Mouse (Mus musculus): ENCODE results near the gene Fam131c. TPM values are rescaled to one million over a fixed set of nuclear protein-coding genes. Genes with fewer than 3 reads are reported as not detected.

The Fam131c gene
- polyA plus RNA-seq, 1 experiment from 2014 or later: 2.4 TPM

DNA sequence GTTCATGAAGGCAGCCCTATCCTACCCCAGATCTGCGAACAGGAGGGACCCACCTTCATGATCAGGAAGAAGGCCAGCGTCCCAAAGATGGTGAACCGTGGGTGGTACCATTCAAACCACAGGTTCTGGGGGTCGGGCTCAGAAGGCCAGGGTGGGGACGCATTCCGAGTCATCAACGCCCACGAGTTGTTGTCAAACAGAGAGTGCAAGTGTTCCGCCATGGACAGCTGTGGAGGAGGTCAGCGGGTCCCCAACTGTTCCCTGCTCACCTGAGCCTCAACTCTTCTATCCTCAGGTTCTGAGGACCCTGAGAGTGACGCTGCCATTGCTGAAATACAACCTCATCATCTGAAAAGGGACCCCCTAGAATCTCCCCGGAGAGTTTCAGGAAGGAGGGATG is 23.3 kb downstream of the Fam131c start:
- no peak overlapping the region for H3K9ac ChIP-seq
- no peak overlapping the region for H3K4me2 ChIP-seq
- no peaks in the 10 kb centered on the region for H3K27me3 ChIP-seq
- 70% methylated on average over 12 of the region's 12 CpGs for WGBS
- H3K4me1 ChIP-seq: peaks cover 11% of the 10 kb centered on the region
- no peaks in the 10 kb centered on the region for H3K9me3 ChIP-seq (replicated peaks)
- ATAC-seq (replicated peaks; ENCODE audit: low FRiP score): no peak
- no peak overlapping the region for H3K27ac ChIP-seq
- no peaks in the 10 kb centered on the region for H3K36me3 ChIP-seq
- no peak overlapping the region for H3K4me3 ChIP-seq (replicated peaks)

DNA sequence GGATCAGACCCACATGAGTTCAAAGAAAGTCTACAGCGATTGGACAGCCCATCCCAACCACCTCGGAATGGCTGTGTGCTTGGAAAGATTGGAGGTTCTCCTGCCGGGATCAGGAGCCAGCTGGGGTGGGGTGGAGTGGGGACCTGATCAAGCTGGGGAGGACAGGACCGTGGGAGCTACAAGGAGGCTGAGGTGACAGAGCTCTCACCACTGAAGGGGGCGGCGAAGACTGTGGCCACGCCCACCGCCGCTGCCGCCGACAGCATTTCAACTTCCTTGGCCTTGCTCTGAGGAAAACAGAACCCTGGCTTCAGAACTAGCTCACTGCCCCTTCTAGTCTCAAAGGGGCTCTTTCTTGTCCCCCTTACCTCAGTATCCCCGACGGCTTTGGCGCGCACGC is 26.7 kb downstream of the Fam131c start:
- Histone ChIP-seq H3K4me2 (peak overlapping the region; percentile 46), H3K4me1 (peaks cover 22% of the 10 kb centered on the region), H3K27me3 (no peaks in the 10 kb centered on the region), H3K9me3 (replicated peaks) (no peaks in the 10 kb centered on the region), H3K9ac (0 out of 2 replicates have a peak overlapping the region, but pooled peaks have one; percentile 26), H3K27ac (no peak overlapping the region), H3K4me3 (replicated peaks) (peak overlapping the region; percentile 12; the same call in 1 of the 2 replicates), H3K36me3 (no peaks in the 10 kb centered on the region)
- WGBS: 12% methylated on average over 16 of the region's 16 CpGs
- no peak for ATAC-seq (replicated peaks; ENCODE audit: low FRiP score)

DNA sequence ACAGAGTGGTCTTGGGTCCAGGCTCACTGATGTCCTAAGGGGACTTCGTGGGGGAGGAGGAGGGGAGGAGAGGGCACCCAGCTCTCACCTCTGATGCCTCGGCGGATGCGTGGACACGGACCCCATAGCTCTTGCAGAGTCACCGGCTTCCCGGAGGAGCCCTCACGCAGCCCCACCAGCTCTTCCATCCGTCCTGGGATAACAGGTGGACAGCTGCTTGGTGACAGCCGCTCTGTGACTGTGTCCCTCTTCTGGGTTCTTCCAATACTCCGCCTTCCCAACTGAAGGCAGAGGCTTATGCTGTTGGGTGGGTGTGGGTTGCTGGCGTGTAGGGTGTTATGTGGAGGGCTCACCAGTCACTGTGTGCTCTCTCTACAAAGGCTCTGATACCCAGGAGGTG is 29.8 kb downstream of the Fam131c start:
- Histone ChIP-seq H3K4me2 (no peak overlapping the region), H3K9ac (no peak overlapping the region), H3K27me3 (no peaks in the 10 kb centered on the region), H3K4me1 (peaks cover 28% of the 10 kb centered on the region), H3K27ac (no peak overlapping the region), H3K4me3 (replicated peaks) (no peak overlapping the region), H3K36me3 (no peaks in the 10 kb centered on the region), H3K9me3 (replicated peaks) (no peaks in the 10 kb centered on the region)
- 75% methylated on average over 12 of the region's 12 CpGs for WGBS
- ATAC-seq (replicated peaks; ENCODE audit: low FRiP score): no peak; the same call in 1 of the 2 replicates

DNA sequence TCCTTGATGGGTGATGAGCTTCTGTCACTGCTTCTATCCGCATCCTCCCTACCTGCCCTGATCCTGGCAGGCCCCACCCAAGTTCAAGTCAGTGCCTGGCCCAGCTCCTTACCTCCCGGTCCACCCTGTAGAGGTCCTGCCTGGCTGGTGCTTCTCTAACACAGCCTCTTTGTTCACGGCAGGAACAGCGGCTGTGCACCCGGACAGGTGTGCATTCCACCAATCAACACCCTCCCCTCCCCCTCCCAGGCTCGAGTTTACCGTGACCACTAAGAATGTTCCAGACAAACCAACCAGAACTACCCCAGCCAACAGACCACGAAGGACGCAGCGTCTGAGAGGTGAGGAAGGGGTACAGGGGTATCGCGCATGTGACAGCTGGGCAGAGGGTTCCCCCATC is 30.5 kb downstream of the Fam131c start, which contains the start of gene Clcnka:
Clcnka (minus strand) TSS at position 180 of the 400 bp plus-strand sequence.
- 45% methylated on average over 12 of the region's 12 CpGs for WGBS
- H3K4me3 ChIP-seq (replicated peaks): no peak within 1 kb of the TSS
- H3K9ac ChIP-seq: no peak within 1 kb of the TSS
- H3K27me3 ChIP-seq: no peaks in the 10 kb centered on the region
- H3K4me1 ChIP-seq: peaks cover 28% of the 10 kb centered on the region
- no peak within 1 kb of the TSS for H3K27ac ChIP-seq
- H3K4me2 ChIP-seq: peak within 1 kb of the TSS; percentile 5; the same call in 1 of the 2 replicates
- H3K36me3 ChIP-seq: no peaks in the 10 kb centered on the region
- H3K9me3 ChIP-seq (replicated peaks): no peaks in the 10 kb centered on the region
- peak; percentile 57 for ATAC-seq (replicated peaks; ENCODE audit: low FRiP score)

DNA sequence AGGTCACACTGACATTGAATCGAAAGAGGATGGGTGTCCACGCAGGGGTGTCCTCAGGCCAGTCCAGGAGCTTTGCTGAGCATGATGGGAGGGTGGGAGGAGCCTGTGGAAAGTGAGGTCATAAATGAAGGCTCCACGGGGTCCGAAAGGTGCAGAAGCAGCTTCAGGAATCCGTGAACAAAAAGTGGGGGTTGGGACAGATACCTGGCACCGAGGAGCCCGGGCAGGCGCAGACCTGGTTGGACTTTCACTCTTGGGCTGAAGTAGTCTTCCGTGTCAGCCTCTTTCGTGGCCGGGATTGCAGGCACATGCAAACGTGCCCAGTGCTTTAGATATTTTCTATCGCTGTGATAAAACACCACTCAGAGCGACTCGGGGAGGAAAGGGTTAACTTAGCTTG is 32.2 kb downstream of the Fam131c start:
- H3K4me1 ChIP-seq: peaks cover 24% of the 10 kb centered on the region
- ATAC-seq (replicated peaks; ENCODE audit: low FRiP score): no peak
- WGBS: 88% methylated on average over 15 of the region's 15 CpGs
- H3K9ac ChIP-seq: no peak overlapping the region
- no peaks in the 10 kb centered on the region for H3K36me3 ChIP-seq
- no peaks in the 10 kb centered on the region for H3K9me3 ChIP-seq (replicated peaks)
- H3K27me3 ChIP-seq: no peaks in the 10 kb centered on the region
- no peak overlapping the region for H3K4me2 ChIP-seq
- H3K27ac ChIP-seq: no peak overlapping the region
- no peak overlapping the region for H3K4me3 ChIP-seq (replicated peaks)

DNA sequence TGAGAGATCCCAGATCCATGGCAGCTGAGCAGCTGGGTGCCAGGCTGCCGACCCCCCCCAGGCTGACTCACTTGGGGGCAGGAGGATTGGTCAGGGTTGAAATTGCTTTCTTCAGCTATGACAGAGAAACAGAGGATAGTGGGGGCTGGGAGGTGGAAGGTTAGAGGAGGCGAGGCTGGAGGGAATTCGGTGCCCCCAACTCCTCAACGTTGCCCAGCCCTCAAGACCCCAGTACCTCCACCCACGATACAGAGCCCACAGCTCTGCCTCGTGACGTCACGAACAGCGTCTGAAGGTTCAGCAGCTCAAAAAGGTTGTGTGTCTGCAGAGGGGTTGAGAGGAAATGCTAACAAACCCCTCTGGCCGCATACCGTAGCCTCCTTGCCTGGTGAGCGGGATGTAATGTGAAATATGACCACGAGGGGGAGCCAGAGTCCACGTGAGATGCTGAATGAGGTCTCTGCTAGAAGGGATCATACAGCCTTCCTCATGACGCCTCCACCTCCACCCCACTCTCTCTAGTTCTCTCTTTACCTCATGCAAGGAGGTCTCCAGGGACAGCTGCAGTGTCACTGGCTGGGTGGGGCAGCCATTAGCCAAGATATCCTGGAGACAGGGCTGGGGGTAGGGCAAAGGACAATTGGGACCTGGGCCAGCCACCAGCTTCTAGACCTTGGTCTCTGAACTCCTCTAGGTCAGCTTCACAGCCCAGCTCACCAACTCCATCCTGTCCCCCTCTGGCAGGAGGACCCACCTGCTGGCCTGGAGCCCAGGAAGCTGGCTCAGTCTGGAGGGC is 36.7 kb downstream of the Fam131c start:
- Histone ChIP-seq H3K36me3 (no peaks in the 10 kb centered on the region), H3K9me3 (replicated peaks) (no peaks in the 10 kb centered on the region), H3K27me3 (no peaks in the 10 kb centered on the region), H3K9ac (0 out of 2 replicates have a peak overlapping the region, but pooled peaks have one; percentile 24), H3K4me1 (peaks cover 16% of the 10 kb centered on the region), H3K27ac (no peak overlapping the region), H3K4me2 (peak overlapping the region; percentile 46), H3K4me3 (replicated peaks) (no peak overlapping the region)
- peak; percentile 52 for ATAC-seq (replicated peaks; ENCODE audit: low FRiP score)
- 14% methylated on average over 15 of the region's 15 CpGs for WGBS

DNA sequence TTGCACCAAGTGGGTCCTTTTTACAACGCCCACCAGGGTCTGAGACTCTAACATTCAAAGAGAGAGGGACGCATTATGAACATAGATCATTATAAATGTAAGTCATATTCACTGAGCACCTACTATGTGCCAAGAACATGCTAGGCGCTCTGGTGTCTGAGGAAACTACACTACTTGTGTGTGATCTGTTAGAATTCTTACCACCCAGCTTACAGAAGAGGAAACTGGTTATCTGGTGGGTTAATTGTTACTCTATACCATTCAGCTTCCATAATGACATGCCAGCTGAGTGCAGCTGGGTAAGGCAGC is 37.2 kb downstream of the Fam131c start:
- Histone ChIP-seq H3K4me3 (replicated peaks) (no peak overlapping the region), H3K36me3 (no peaks in the 10 kb centered on the region), H3K9me3 (replicated peaks) (no peaks in the 10 kb centered on the region), H3K27me3 (no peaks in the 10 kb centered on the region), H3K4me2 (no peak overlapping the region), H3K4me1 (peaks cover 12% of the 10 kb centered on the region), H3K9ac (no peak overlapping the region), H3K27ac (no peak overlapping the region)
- no peak for ATAC-seq (replicated peaks; ENCODE audit: low FRiP score)
- WGBS: 89% methylated on average over 3 of the region's 3 CpGs

DNA sequence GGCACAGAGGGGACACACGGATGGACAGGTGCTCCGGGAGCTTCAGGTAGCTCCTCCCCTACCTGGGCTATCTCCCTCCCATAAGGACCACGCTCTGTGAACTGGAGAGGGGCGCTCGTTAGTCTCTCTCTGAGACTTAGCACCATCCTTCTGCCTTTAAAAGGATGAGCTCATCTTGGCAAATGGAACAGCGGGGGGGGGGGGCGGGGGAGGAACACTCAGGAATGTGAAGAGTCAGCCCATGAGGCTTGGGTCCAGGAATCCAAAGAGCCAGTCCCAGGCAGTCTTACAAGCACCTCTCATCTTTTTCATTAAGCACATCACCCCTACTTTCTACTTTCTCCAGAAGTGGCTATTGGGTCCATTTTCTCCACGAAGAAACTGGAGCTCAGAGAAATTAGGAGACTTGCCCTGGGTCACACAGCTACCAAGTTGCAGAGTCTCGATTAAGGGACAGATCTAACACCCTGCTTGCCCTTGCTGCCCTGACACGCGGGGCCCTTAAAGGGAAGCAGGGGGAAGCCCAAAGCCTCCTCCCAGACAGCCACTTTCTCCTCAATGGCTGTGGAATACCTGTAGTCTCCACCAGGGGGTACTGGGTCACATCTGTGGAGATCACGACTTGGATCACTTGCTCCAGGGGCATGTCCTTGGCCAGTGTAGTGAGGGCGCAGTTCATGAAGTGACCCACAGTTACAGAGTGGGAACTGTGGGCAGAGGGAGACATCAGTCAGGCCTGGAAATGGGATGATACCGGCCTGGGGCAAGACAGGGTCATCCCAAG is 38.7 kb downstream of the Fam131c start:
- ATAC-seq (replicated peaks; ENCODE audit: low FRiP score): no peak
- Histone ChIP-seq H3K4me1 (peaks cover 13% of the 10 kb centered on the region), H3K9ac (no peak overlapping the region), H3K27ac (no peak overlapping the region), H3K36me3 (no peaks in the 10 kb centered on the region), H3K9me3 (replicated peaks) (no peaks in the 10 kb centered on the region), H3K4me2 (no peak overlapping the region), H3K27me3 (peaks cover 4% of the 10 kb centered on the region; the same call in 1 of the 2 replicates), H3K4me3 (replicated peaks) (no peak overlapping the region)
- 42% methylated on average over 14 of the region's 14 CpGs for WGBS

DNA sequence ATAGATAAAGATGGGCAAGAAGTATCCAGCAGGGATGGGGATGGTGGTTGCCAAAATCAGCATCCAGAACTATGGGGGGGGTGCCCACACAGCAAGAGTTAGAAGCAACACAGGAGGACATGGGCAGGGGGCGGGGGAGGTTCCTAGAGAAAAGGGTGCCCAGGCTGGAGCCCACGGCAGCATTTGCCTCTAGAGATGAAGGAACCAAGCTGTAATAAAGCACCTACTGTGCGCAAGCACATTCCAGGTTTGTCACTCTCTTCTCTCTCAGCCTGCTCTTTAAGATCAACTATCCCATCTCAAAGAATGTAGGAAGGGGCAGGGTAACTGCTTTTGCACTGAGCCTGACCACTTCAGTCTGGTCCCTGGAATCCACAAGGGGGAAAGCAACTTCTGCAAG is 40.6 kb downstream of the Fam131c start:
- ATAC-seq (replicated peaks; ENCODE audit: low FRiP score): no peak
- WGBS: 93% methylated on average over 3 of the region's 3 CpGs
- H3K4me1 ChIP-seq: peaks cover 13% of the 10 kb centered on the region

DNA sequence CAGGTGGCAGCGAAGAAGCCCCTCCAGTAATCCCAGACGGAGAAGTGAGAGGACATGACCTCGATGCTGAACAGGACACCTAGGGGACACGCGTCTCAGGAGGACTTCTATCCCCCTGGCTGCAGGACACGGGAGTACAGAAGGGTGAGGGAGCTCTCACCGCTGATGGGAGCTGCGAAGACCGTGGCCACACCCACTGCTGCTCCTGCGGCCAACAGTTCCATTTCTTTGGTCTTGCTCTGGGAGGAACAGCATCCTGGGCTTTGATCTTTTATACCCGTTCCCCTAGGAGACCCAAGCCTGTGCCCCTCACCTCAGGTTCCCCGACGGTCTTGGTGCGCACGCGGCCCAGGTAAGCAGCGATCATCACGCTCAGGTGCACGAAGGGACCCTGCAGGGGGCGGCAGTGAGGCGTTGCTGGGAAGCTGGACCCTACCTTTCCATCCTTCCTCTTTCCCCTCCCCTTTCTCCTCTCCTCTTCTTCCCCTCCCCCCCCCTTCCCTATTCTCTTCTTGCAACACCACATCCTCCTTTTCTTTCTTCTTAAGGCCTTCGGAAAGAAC is 43.5 kb downstream of the Fam131c start:
- Histone ChIP-seq H3K9ac (no peak overlapping the region), H3K27me3 (peaks cover 4% of the 10 kb centered on the region; the same call in 1 of the 2 replicates), H3K4me2 (peak overlapping the region; percentile 32; the same call in 1 of the 2 replicates), H3K4me3 (replicated peaks) (peak overlapping the region; percentile 7; the same call in 1 of the 2 replicates), H3K36me3 (no peaks in the 10 kb centered on the region), H3K9me3 (replicated peaks) (no peaks in the 10 kb centered on the region), H3K4me1 (peaks cover 8% of the 10 kb centered on the region; the same call in 1 of the 2 replicates), H3K27ac (no peak overlapping the region)
- 19% methylated on average over 22 of the region's 22 CpGs for WGBS
- no peak for ATAC-seq (replicated peaks; ENCODE audit: low FRiP score)

More for the DNA sequence above, 40.6 kb downstream of the Fam131c start:
- no peak overlapping the region for H3K27ac ChIP-seq
- H3K9me3 ChIP-seq (replicated peaks): no peaks in the 10 kb centered on the region
- no peak overlapping the region for H3K9ac ChIP-seq
- H3K36me3 ChIP-seq: no peaks in the 10 kb centered on the region
- no peak overlapping the region for H3K4me2 ChIP-seq
- peaks cover 4% of the 10 kb centered on the region; the same call in 1 of the 2 replicates for H3K27me3 ChIP-seq
- H3K4me3 ChIP-seq (replicated peaks): no peak overlapping the region

DNA sequence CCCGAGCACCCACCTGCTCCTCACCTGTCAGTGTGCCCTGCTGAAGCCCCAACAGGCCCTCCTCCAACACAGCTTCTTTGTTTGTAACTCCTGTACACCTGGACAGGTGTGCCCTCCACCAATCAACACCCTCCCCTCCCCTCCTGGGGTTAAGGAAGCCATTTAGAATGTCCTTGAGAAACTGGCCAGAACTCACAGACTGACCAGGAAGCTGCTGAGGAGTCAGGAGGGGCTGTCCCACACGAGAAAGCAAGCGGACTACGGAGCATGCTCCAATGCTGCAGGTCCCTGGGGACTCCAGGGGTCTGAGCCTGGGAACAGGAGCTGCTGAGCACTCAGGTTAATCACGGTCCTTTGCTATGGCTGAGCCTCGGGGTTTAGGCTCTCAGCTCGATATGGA is 47.9 kb downstream of the Fam131c start, which contains the start of gene Clcnkb:
Clcnkb (minus strand) TSS at position 91 of the 400 bp plus-strand sequence.
- Histone ChIP-seq H3K4me1 (peaks cover 20% of the 10 kb centered on the region), H3K27ac (peak within 1 kb of the TSS; percentile 45; the same call in 1 of the 2 replicates), H3K36me3 (no peaks in the 10 kb centered on the region), H3K27me3 (peaks cover 4% of the 10 kb centered on the region; the same call in 1 of the 2 replicates), H3K4me3 (replicated peaks) (no peak within 1 kb of the TSS), H3K4me2 (no peak within 1 kb of the TSS), H3K9me3 (replicated peaks) (no peaks in the 10 kb centered on the region), H3K9ac (no peak within 1 kb of the TSS)
- ATAC-seq (replicated peaks; ENCODE audit: low FRiP score): no peak
- WGBS: 63% methylated on average over 7 of the region's 7 CpGs

Measured in kidney, embryonic 15.5 days (tissue).